Mouse (Mus musculus): ENCODE measurements around the gene Spocd1.

Spocd1 gene

GRCm38 (mm10) chr4:130006533-130006932, 77.5 kb downstream of the Spocd1 start:
- DNase-seq (ENCODE audit: low spot score) = no peak
